Mouse (Mus musculus) limb, embryonic 11.5 days (tissue): ENCODE measurements around the gene Arl13b. TPM values are rescaled to one million over a fixed set of nuclear protein-coding genes. Genes with fewer than 3 reads are reported as not detected.

Source experiments
- ATAC-seq: fragments of 200-750 bp; cut with Nextera tagmentation; 2 replicates; pipeline ENCODE4 v1.8.0; 2017; ENCODE audit warnings: low read depth; ENCODE audit not compliant: insufficient number of reproducible peaks, low FRiP score, low TSS enrichment
- DNase-seq: peaks from one replicate; pipeline ENCODE4 v3.0.0-alpha.2; 2015; ENCODE audit warnings: low spot score
- H3K27ac ChIP-seq: fragments of 300-500 bp; sonication (generic); replicated peaks from 2 replicates; pipeline ENCODE4 v1.5.1; 2014; ENCODE audit warnings: low read depth, mild to moderate bottlenecking, low read length
- H3K27me3 ChIP-seq: fragments of 300-500 bp; sonication (generic); 2 replicates; pipeline ENCODE4 v1.6.1; 2014; ENCODE audit warnings: mild to moderate bottlenecking, low read length, mixed read lengths; ENCODE audit not compliant: control insufficient read depth, insufficient read depth
- H3K36me3 ChIP-seq: fragments of 300-500 bp; sonication (generic); 2 replicates; pipeline ENCODE4 v1.6.1; 2014; ENCODE audit warnings: mild to moderate bottlenecking, low read length, moderate library complexity, mixed read lengths; ENCODE audit not compliant: control insufficient read depth, insufficient read depth
- H3K4me1 ChIP-seq: fragments of 300-500 bp; sonication (generic); 2 replicates; pipeline ENCODE4 v1.6.1; 2014; ENCODE audit warnings: low read length, mixed read lengths; ENCODE audit not compliant: control insufficient read depth, insufficient read depth
- H3K4me2 ChIP-seq: fragments of 300-500 bp; sonication (generic); 2 replicates; pipeline ENCODE4 v1.6.1; 2014; ENCODE audit warnings: low read depth, mild to moderate bottlenecking, moderate library complexity; ENCODE audit not compliant: severe bottlenecking
- H3K4me3 ChIP-seq: fragments of 300-500 bp; sonication (generic); 2 replicates; pipeline ENCODE4 v1.5.1; 2014; ENCODE audit warnings: low read depth, low read length
- H3K9ac ChIP-seq: fragments of 300-500 bp; sonication (generic); 2 replicates; pipeline ENCODE4 v1.6.1; 2014; ENCODE audit warnings: mild to moderate bottlenecking, low read length
- H3K9me3 ChIP-seq: fragments of 300-500 bp; sonication (generic); 2 replicates; pipeline ENCODE4 v1.6.1; 2016; ENCODE audit warnings: low read length; ENCODE audit not compliant: control insufficient read depth
- WGBS: fragments of 180-500 bp; shearing (Covaris S2); extraction: QIAGEN DNeasy Blood & Tissue Kit; methylation state at CpG from one replicate; pipeline ENCODE4 v1.1.7; 2014; 5-methylcytosine and 5-hydroxymethylcytosine counted together
- polyA plus RNA-seq: library from polyadenylated mRNA; unstranded; fragments of >200 nt; fragmentation: Nextera tagmentation; extraction: Ambion mirVana; gene quantifications from 2 replicates; pipeline ENCODE4 v1.2.1, GENCODE M21; 2014

Gene Arl13b
- polyA plus RNA-seq, 1 experiment from 2014 or later: 19.5 TPM

DNA sequence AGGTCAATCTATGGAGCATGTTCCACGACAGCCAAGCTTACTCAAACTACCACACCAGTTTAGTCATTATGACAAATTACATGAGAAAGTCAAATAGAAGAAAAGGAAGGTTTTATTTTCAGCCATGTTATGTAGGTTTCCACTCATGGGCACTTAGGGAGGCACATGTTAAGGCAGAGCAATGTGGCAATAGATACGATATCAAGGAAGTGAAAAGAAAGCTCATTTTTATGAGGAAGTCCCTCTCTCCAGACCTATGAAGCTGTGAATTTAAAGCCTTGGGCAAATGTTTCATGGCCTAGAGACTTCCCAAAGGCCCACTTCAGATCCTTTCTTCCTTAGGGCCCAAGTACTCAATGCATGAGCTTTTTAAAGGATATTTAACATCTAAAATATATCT, 10.7 kb upstream of the Arl13b start:
- ATAC-seq (no peak), DNase-seq (no peak)
- Histone ChIP-seq H3K9ac (no peak overlapping the region), H3K27me3 (no peaks in the 10 kb centered on the region), H3K27ac (no peak overlapping the region), H3K4me1 (no peaks in the 10 kb centered on the region), H3K36me3 (no peaks in the 10 kb centered on the region), H3K4me2 (no peak overlapping the region), H3K4me3 (no peak overlapping the region), H3K9me3 (no peaks in the 10 kb centered on the region)
- WGBS: 93% methylated on average over 2 of the region's 2 CpGs

DNA sequence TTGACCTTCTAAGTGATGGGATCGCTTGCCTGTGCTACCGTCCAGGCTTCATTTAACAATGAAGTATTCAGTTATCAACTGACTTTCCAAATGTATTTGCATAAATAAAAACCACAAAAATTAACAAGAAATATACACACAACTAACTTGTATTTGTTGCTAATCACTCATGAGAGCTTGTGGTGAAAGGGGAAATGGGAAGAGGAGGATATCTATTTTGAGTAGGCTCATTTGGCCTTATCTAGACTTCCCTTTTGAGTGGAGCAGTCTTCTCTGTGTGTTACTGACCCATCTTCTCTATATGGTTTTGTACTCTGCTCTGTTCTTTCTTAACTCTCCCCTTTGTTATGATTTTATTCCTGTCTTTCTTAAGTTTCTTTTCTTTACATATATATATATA, 9.4 kb upstream of the Arl13b start:
- no peak for DNase-seq
- WGBS: 93% methylated on average over 2 of the region's 2 CpGs
- Histone ChIP-seq H3K27me3 (no peaks in the 10 kb centered on the region), H3K27ac (no peak overlapping the region), H3K9ac (no peak overlapping the region), H3K9me3 (no peaks in the 10 kb centered on the region), H3K36me3 (no peaks in the 10 kb centered on the region), H3K4me1 (no peaks in the 10 kb centered on the region), H3K4me3 (no peak overlapping the region), H3K4me2 (no peak overlapping the region)
- ATAC-seq: no peak

DNA sequence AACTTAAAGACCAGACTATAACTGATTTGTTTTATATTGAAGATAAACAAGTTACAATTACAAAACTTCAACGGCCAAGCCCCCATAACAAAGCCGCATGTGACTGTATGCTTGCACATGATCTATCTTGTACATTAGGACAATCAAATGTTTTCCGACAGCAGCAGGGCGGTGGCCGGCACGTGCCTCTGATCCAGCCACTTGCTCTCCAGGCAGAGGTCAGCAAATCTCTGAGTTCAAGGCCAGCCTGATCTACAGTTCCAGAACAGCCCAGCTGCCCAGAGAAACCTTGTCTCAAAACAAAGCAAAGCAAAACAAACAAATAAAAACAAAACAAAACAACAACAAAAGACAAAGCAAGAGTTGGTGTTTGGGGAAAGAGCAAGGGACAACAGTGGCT, 8.5 kb upstream of the Arl13b start:
- Histone ChIP-seq H3K27ac (no peak overlapping the region), H3K4me1 (no peaks in the 10 kb centered on the region), H3K9me3 (no peaks in the 10 kb centered on the region), H3K27me3 (no peaks in the 10 kb centered on the region), H3K4me2 (no peak overlapping the region), H3K4me3 (no peak overlapping the region), H3K9ac (no peak overlapping the region), H3K36me3 (no peaks in the 10 kb centered on the region)
- DNase-seq (no peak), ATAC-seq (no peak)
- 78% methylated on average over 6 of the region's 6 CpGs for WGBS

DNA sequence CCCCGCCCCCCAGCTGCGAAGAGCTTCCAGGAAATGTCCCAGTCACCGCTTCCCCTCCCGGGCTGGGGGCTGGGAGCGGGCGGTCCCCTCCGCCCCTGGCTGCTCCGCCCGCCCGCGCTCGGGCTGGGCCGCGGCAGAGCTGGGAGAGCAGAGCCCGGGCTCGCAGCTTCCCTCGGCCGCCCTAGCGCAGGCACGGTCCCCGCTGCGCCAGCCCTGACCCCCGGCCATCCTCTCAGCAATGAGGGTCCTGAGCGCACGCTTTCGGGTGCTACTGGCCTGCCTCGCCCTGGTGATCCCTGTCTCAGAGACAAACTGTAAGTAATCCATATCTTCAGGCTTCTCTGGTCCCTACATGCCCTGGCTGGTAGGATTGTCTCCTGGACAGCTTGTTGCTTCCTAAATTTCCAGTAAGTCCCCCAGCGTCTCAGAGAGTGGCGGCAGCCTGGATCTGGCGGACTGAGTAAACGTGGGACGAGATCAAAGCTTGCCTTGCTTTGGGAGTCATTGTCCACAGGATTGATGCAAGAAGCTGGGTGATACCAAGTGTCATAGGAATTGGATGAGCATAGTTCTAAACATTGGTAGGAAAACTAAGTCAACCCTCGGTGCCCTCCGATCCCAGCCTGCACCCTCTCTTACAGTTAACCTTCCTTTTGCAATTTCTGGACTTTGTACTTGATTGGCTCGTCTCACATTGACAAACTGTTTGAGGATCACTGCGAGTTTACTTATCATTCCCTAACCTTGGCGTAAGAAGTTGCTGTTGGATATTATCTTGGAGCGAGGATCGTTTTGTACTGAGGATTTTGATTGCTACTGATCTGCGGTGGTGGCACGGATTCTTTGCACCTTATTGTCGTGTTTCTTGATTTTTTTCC, 7.6 kb upstream of the Arl13b start, which contains the start of gene Pros1:
Gene Pros1 (plus strand): TSS at position 117 of the 878 bp plus-strand sequence.
- Histone ChIP-seq H3K36me3 (no peaks in the 10 kb centered on the region), H3K27me3 (no peaks in the 10 kb centered on the region), H3K4me1 (no peaks in the 10 kb centered on the region), H3K27ac (no peak within 1 kb of the TSS; the same call in 1 of the 2 replicates), H3K9ac (peak within 1 kb of the TSS; percentile 80), H3K4me2 (peak within 1 kb of the TSS; percentile 87), H3K4me3 (peak within 1 kb of the TSS; percentile 44), H3K9me3 (no peaks in the 10 kb centered on the region)
- DNase-seq (peak; percentile 73), ATAC-seq (peak; percentile 94)
- WGBS: 4% methylated on average over 40 of the region's 42 CpGs

DNA sequence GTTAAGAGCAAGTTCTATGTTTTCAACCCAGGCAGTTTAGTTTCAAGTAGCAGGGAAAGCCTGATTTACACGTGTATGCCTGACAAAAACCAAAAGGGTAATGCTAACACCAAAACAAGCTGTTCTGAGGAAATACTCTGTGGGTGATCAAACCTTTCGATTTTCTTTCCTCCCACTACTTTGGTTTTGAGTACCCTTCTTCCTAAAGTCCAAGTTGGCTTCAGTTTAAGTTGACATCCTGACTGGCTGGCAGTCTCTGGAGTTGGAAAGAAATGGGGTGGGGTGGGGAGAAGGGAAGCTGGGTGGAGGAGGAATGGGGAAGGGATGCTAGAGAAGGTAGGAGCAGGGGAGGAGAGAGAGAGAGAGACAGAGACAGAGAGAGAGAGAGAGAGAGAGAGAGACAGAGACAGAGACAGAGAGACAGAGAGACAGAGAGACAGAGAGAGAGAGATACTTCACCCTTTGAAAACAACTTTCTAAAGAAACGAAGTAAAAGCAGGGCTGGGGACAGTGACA, 6.8 kb upstream of the Arl13b start:
- ATAC-seq (no peak), DNase-seq (no peak)
- Histone ChIP-seq H3K9me3 (no peaks in the 10 kb centered on the region), H3K4me2 (peak overlapping the region; percentile 87), H3K9ac (peak overlapping the region; percentile 80), H3K4me1 (no peaks in the 10 kb centered on the region), H3K36me3 (no peaks in the 10 kb centered on the region), H3K27ac (no peak overlapping the region), H3K27me3 (no peaks in the 10 kb centered on the region), H3K4me3 (peak overlapping the region; percentile 44)
- 19% methylated on average over 3 of the region's 3 CpGs for WGBS

DNA sequence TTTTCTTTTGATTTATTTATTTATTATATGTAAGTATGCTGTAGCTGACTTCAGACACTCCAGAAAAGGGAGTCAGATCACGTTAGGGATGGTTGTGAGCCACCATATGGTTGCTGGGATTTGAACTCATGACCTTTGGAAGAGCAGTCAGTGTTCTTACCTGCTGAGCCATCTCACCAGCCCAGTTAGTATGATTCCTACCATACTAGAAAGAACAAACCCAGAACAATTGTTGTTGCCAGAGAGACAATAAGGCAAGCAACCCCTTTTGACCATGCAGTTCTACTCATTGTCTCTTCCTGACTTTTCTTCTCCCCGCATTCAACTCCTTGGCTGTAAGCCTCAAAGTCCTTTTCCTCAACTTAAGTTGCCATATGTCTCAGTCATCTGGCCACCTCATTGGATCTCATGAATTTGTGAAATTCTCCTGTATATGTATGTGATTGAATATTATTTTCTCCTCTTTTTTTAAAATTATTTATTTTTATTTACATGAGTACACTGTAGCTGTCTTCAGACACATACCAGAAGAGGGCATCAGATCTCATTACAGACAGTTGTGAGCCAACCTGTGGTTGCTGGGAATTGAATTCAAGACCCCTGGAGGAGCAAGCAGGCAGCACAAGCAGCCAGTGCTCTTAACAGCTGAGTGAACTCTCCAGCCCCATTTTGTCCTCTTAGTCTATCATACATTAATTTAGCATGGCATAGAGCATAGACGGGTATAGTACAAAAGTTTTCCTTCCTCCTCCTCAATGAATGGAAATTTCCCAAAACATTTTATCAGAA, 5.8 kb upstream of the Arl13b start:
- 84% methylated on average over 3 of the region's 3 CpGs for WGBS
- no peak overlapping the region for H3K9ac ChIP-seq

DNA sequence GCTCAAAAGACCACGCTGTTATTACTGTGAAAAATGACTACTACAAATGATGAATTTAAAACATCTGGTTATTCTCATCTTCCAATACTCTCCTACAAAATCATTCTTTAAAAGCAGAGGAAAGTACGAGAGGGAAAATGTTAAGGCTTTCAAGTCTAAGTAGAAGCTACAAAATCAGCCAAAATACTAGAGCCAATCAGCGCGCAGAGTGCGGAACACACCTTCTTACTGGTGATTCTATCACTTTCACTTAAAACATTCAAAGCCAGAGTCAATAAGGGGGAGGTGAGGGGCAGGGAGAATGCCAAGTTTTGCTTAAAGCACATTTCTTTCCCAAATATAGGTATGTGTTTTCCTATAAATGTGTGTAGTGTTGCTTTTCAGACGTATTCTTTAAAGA, 1.5 kb downstream of the Arl13b start:
- no peak for ATAC-seq
- no peak overlapping the region for H3K9ac ChIP-seq
- 88% methylated on average over 6 of the region's 6 CpGs for WGBS

More for the DNA sequence above, 5.8 kb upstream of the Arl13b start:
- Histone ChIP-seq H3K27ac (no peak overlapping the region), H3K36me3 (no peaks in the 10 kb centered on the region), H3K4me3 (no peak overlapping the region), H3K9me3 (no peaks in the 10 kb centered on the region), H3K4me2 (no peak overlapping the region), H3K4me1 (no peaks in the 10 kb centered on the region), H3K27me3 (no peaks in the 10 kb centered on the region)
- DNase-seq (no peak), ATAC-seq (no peak)

DNA sequence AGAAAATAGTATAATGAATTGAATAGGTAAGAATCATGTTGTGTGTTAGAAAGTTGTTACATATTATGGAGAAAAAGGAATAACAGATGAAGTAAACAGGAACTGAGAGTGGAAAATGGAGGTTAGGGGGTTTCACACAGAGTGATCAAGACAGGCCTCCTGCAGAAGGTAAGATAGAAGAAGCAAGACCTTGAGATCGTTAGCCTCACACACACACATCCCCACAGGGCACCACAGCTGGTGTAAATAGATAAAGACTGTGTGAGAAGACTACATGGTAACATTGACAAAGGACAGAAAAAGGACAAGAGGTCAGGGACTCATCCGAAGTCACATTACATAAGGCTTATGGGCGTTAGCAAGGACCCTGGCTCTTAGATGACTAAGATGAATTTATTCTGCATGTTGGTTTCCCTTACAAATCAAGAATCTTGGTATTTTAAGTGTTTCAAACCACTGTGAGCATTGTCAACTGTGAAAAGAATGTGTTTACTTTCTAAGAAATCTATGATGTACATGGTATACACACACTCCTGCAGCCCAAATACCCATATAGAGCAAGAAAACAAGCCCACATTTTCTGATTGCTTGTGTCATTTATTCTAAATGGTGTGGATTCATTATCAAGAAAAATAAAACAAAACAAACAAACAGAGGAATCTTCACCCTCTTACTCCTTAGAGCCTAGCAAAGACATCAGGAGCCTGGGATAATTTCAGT, 12.7 kb downstream of the Arl13b start:
- 68% methylated on average over 3 of the region's 3 CpGs for WGBS

More for the DNA sequence above, 1.5 kb downstream of the Arl13b start:
- H3K4me3 ChIP-seq: no peak overlapping the region
- H3K4me2 ChIP-seq: no peak overlapping the region
- no peaks in the 10 kb centered on the region for H3K36me3 ChIP-seq
- no peaks in the 10 kb centered on the region for H3K27me3 ChIP-seq
- DNase-seq: no peak
- no peaks in the 10 kb centered on the region for H3K9me3 ChIP-seq
- no peaks in the 10 kb centered on the region for H3K4me1 ChIP-seq
- H3K27ac ChIP-seq: no peak overlapping the region

More for the DNA sequence above, 12.7 kb downstream of the Arl13b start:
- Histone ChIP-seq H3K9ac (no peak overlapping the region), H3K4me1 (no peaks in the 10 kb centered on the region), H3K9me3 (no peaks in the 10 kb centered on the region), H3K4me3 (no peak overlapping the region), H3K4me2 (no peak overlapping the region), H3K27ac (no peak overlapping the region), H3K27me3 (no peaks in the 10 kb centered on the region), H3K36me3 (no peaks in the 10 kb centered on the region)
- ATAC-seq (no peak), DNase-seq (no peak)
